Mouse (Mus musculus): ENCODE data around the gene Mapkapk3.

The Mapkapk3 gene

GRCm38 (mm10) chr9:107288711-107289110 lies 966 bp downstream of the Mapkapk3 start:
- DNase-seq (ENCODE audit: low spot score), result no peak

GRCm38 (mm10) chr9:107288105-107288650 lies 1.5 kb downstream of the Mapkapk3 start:
- no peak for DNase-seq (ENCODE audit: low spot score)

- DNase-seq (ENCODE audit: low spot score), result no peak
Measured at GRCm38 (mm10) chr9:107287294-107287693, 2.4 kb downstream of the Mapkapk3 start.

GRCm38 (mm10) chr9:107285009-107285408 lies 4.7 kb downstream of the Mapkapk3 start:
- no peak for DNase-seq (ENCODE audit: low spot score)

GRCm38 (mm10) chr9:107282951-107283350 lies 6.7 kb downstream of the Mapkapk3 start:
- no peak for DNase-seq (ENCODE audit: low spot score)

GRCm38 (mm10) chr9:107281241-107281987 lies 8.3 kb downstream of the Mapkapk3 start:
- DNase-seq (ENCODE audit: low spot score), result no peak

GRCm38 (mm10) chr9:107280322-107281027 lies 9.2 kb downstream of the Mapkapk3 start:
- no peak for DNase-seq (ENCODE audit: low spot score)

GRCm38 (mm10) chr9:107279378-107280321 lies 10.0 kb downstream of the Mapkapk3 start:
- DNase-seq (ENCODE audit: low spot score), result no peak

GRCm38 (mm10) chr9:107278527-107279377 lies 10.9 kb downstream of the Mapkapk3 start:
- no peak for DNase-seq (ENCODE audit: low spot score)

GRCm38 (mm10) chr9:107278126-107278525 lies 11.6 kb downstream of the Mapkapk3 start:
- no peak for DNase-seq (ENCODE audit: low spot score)

GRCm38 (mm10) chr9:107277603-107278002 lies 12.1 kb downstream of the Mapkapk3 start:
- no peak for DNase-seq (ENCODE audit: low spot score)

GRCm38 (mm10) chr9:107275710-107276109 lies 14.0 kb downstream of the Mapkapk3 start:
- DNase-seq (ENCODE audit: low spot score), result no peak

GRCm38 (mm10) chr9:107274751-107275150 lies 14.9 kb downstream of the Mapkapk3 start:
- no peak for DNase-seq (ENCODE audit: low spot score)

- DNase-seq (ENCODE audit: low spot score), result no peak
Measured at GRCm38 (mm10) chr9:107273184-107273583, 16.5 kb downstream of the Mapkapk3 start.

- DNase-seq (ENCODE audit: low spot score), result no peak
Measured at GRCm38 (mm10) chr9:107272284-107272683, 17.4 kb downstream of the Mapkapk3 start.

- no peak for DNase-seq (ENCODE audit: low spot score)
Measured at GRCm38 (mm10) chr9:107271177-107271938, 18.3 kb downstream of the Mapkapk3 start.

- DNase-seq (ENCODE audit: low spot score), result no peak
Measured at GRCm38 (mm10) chr9:107269772-107270171, 19.9 kb downstream of the Mapkapk3 start.

GRCm38 (mm10) chr9:107267721-107268402 lies 21.8 kb downstream of the Mapkapk3 start:
- DNase-seq (ENCODE audit: low spot score), result no peak

- no peak for DNase-seq (ENCODE audit: low spot score)
Measured at GRCm38 (mm10) chr9:107267028-107267427, 22.6 kb downstream of the Mapkapk3 start.

- DNase-seq (ENCODE audit: low spot score), result no peak
Measured at GRCm38 (mm10) chr9:107264731-107265130, 24.9 kb downstream of the Mapkapk3 start.

Measured in layer of hippocampus, adult 11-12 months (tissue).